Mouse (Mus musculus) midbrain, embryonic 15.5 days (tissue): ENCODE data around the gene Rpap3. TPM values are rescaled to one million over a fixed set of nuclear protein-coding genes. Genes with fewer than 3 reads are reported as not detected.

Source experiments
- ATAC-seq: fragments of 200-750 bp; cut with Nextera tagmentation; replicated peaks from 2 replicates; pipeline ENCODE4 v1.8.0; 2017; ENCODE audit warnings: moderate TSS enrichment
- H3K27ac ChIP-seq: fragments of 300-500 bp; sonication (generic); 2 replicates; pipeline ENCODE4 v1.5.1; 2015; ENCODE audit warnings: mild to moderate bottlenecking, inconsistent platforms
- H3K27me3 ChIP-seq: fragments of 300-500 bp; sonication (generic); replicated peaks from 2 replicates; pipeline ENCODE4 v1.6.1; 2015; ENCODE audit warnings: inconsistent platforms
- H3K36me3 ChIP-seq: fragments of 300-500 bp; sonication (generic); replicated peaks from 2 replicates; pipeline ENCODE4 v1.6.1; 2015; ENCODE audit warnings: inconsistent platforms
- H3K4me1 ChIP-seq: fragments of 300-500 bp; sonication (generic); 2 replicates; pipeline ENCODE4 v1.6.1; 2015; ENCODE audit warnings: inconsistent platforms
- H3K4me2 ChIP-seq: fragments of 300-500 bp; sonication (generic); 2 replicates; pipeline ENCODE4 v1.6.1; 2015; ENCODE audit warnings: inconsistent platforms, mild to moderate bottlenecking, moderate library complexity
- H3K4me3 ChIP-seq: fragments of 300-500 bp; sonication (generic); 2 replicates; pipeline ENCODE4 v1.5.1; 2015; ENCODE audit warnings: mild to moderate bottlenecking, inconsistent platforms
- H3K9ac ChIP-seq: fragments of 300-500 bp; sonication (generic); 2 replicates; pipeline ENCODE4 v1.6.1; 2015; ENCODE audit warnings: mild to moderate bottlenecking, inconsistent platforms
- H3K9me3 ChIP-seq: fragments of 300-500 bp; sonication (generic); 2 replicates; pipeline ENCODE4 v1.6.1; 2016; ENCODE audit warnings: inconsistent platforms
- WGBS: fragments of 180-500 bp; shearing (Covaris S2); methylation state at CpG from one replicate; pipeline ENCODE4 v1.1.7; 2015; ENCODE audit warnings: mixed read lengths; 5-methylcytosine and 5-hydroxymethylcytosine counted together
- polyA plus RNA-seq: library from polyadenylated mRNA; unstranded; fragments of >200 nt; fragmentation: Nextera tagmentation; extraction: Ambion mirVana; gene quantifications from 2 replicates; pipeline ENCODE4 v1.2.1, GENCODE M21; 2015

Rpap3 gene
- polyA plus RNA-seq, 1 experiment from 2014 or later = 33.7 TPM

DNA sequence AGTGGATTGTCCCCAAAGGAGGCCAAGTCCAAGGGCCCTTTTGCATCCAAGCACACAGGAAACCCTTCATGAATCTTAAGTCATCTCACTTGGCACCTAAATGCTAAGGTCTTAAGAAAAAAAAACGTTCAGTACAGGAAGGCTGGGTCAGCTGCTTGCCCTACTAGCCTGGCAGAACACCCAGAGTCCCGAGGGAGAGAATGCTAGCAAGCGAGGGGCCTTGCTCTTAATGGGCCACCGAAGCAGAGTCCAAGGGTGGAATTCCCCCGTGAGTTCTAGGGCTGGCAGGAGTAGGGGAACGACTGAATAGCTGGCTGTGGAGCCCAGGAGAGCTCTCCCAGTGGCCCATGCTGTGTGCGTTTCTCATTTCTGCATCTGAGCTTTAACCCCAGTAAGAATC lies 23.2 kb upstream of the Rpap3 start:
- H3K4me3 ChIP-seq = no peak overlapping the region
- no peak for ATAC-seq
- no peak overlapping the region for H3K27ac ChIP-seq
- H3K9me3 ChIP-seq = no peaks in the 10 kb centered on the region
- H3K36me3 ChIP-seq = no peaks in the 10 kb centered on the region
- no peak overlapping the region for H3K9ac ChIP-seq
- 58% methylated on average over 7 of the region's 7 CpGs for WGBS
- no peak overlapping the region for H3K4me2 ChIP-seq
- no peaks in the 10 kb centered on the region for H3K27me3 ChIP-seq
- no peaks in the 10 kb centered on the region for H3K4me1 ChIP-seq

DNA sequence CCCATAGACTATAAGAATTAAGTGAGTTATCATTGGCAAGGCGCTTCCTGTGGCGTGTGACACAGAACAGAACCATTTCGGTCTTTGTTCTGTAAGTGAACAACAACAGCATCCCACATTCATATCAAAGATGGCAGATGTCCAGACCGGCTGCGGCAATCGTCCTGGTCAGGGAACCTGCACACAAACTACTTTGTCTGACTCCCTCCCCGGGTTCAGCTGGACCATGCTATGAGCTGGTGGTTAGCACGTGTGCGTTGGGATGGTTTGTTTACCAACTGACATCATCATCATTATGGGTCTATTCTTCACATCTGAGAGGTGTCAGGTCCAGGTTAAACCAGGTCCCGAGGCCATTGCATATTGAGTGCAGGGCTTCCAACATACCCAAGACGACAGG lies 22.8 kb upstream of the Rpap3 start:
- WGBS = 92% methylated on average over 11 of the region's 11 CpGs
- Histone ChIP-seq H3K36me3 (no peaks in the 10 kb centered on the region), H3K4me1 (no peaks in the 10 kb centered on the region), H3K4me3 (no peak overlapping the region), H3K9me3 (no peaks in the 10 kb centered on the region), H3K9ac (no peak overlapping the region), H3K27ac (no peak overlapping the region), H3K4me2 (no peak overlapping the region), H3K27me3 (no peaks in the 10 kb centered on the region)
- ATAC-seq = no peak

GRCm38 (mm10) chr15:97727520-97727919 lies 21.9 kb upstream of the Rpap3 start:
- Histone ChIP-seq H3K36me3 (no peaks in the 10 kb centered on the region), H3K27ac (no peak overlapping the region), H3K9ac (no peak overlapping the region), H3K27me3 (no peaks in the 10 kb centered on the region), H3K4me1 (no peaks in the 10 kb centered on the region), H3K9me3 (no peaks in the 10 kb centered on the region), H3K4me2 (no peak overlapping the region), H3K4me3 (no peak overlapping the region)
- WGBS = 75% methylated on average over 5 of the region's 5 CpGs
- ATAC-seq = no peak

DNA sequence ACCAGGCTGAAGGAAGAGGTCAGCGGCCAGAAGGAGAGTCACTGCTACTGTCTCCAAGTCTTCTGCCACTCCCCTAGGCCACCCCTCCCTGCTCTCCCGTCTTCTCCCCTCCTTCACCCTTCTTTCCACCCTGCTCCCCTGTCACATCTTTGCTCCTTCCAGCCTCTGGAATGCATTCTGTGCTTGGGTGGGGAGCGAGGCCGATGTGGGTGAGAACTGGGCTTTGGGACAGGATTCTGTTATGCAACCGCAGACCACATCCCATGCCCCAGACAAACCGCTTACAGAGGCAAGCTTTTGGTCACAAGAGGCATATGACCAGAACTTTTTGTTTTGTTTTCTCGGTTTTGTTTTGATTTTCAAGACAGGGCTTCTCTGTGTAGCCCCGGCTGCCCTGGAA lies 21.4 kb upstream of the Rpap3 start:
- no peaks in the 10 kb centered on the region for H3K36me3 ChIP-seq
- H3K9ac ChIP-seq = no peak overlapping the region
- 77% methylated on average over 8 of the region's 8 CpGs for WGBS
- H3K4me3 ChIP-seq = no peak overlapping the region
- ATAC-seq = no peak
- H3K4me1 ChIP-seq = no peaks in the 10 kb centered on the region
- H3K9me3 ChIP-seq = no peaks in the 10 kb centered on the region
- H3K27ac ChIP-seq = no peak overlapping the region
- no peaks in the 10 kb centered on the region for H3K27me3 ChIP-seq
- no peak overlapping the region for H3K4me2 ChIP-seq

- H3K9ac ChIP-seq = no peak overlapping the region
- 77% methylated on average over 13 of the region's 13 CpGs for WGBS
- no peaks in the 10 kb centered on the region for H3K4me1 ChIP-seq
- H3K27me3 ChIP-seq = no peaks in the 10 kb centered on the region
- no peaks in the 10 kb centered on the region for H3K36me3 ChIP-seq
- no peak overlapping the region for H3K4me2 ChIP-seq
- ATAC-seq = no peak
- H3K9me3 ChIP-seq = no peaks in the 10 kb centered on the region
- no peak overlapping the region for H3K4me3 ChIP-seq
- H3K27ac ChIP-seq = no peak overlapping the region
Observed at GRCm38 (mm10) chr15:97726310-97726709, 20.7 kb upstream of the Rpap3 start.

DNA sequence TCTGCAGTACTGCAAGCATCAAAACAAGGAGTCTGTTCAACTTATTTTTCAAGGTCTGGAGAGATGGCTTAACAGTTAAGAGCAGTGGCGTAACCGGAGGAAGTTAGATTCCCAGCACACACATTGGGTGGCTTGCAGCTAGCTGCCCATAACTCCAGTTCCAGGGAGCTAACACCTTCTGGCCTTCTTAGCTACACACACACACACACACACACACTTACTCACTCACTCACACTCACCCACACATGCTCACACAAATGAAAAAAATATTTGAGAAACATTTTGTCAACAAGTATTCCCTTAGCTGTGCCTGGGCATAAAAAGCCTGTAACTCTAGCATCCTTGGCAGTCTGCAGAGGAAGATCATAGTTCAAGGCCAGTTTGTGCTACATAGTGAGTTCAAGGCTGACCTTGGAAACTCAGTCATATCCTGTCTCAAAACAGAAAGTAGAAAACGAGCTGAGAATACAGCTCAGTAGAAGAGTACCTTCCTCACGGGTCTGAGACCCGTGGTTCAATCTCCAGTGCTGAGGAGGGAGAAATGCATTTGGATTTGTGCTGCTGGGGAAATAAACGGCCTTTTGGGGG lies 19.7 kb upstream of the Rpap3 start:
- Histone ChIP-seq H3K4me3 (no peak overlapping the region), H3K36me3 (no peaks in the 10 kb centered on the region), H3K27me3 (no peaks in the 10 kb centered on the region), H3K27ac (no peak overlapping the region), H3K4me1 (no peaks in the 10 kb centered on the region), H3K9me3 (no peaks in the 10 kb centered on the region), H3K4me2 (no peak overlapping the region), H3K9ac (no peak overlapping the region)
- 80% methylated on average over 6 of the region's 6 CpGs for WGBS
- no peak for ATAC-seq

GRCm38 (mm10) chr15:97724346-97725197 lies 18.9 kb upstream of the Rpap3 start:
- Histone ChIP-seq H3K4me1 (no peaks in the 10 kb centered on the region), H3K27me3 (no peaks in the 10 kb centered on the region), H3K36me3 (no peaks in the 10 kb centered on the region), H3K4me3 (no peak overlapping the region), H3K27ac (no peak overlapping the region), H3K9me3 (no peaks in the 10 kb centered on the region), H3K9ac (no peak overlapping the region), H3K4me2 (no peak overlapping the region)
- WGBS = 86% methylated on average over 17 of the region's 17 CpGs
- ATAC-seq = no peak

DNA sequence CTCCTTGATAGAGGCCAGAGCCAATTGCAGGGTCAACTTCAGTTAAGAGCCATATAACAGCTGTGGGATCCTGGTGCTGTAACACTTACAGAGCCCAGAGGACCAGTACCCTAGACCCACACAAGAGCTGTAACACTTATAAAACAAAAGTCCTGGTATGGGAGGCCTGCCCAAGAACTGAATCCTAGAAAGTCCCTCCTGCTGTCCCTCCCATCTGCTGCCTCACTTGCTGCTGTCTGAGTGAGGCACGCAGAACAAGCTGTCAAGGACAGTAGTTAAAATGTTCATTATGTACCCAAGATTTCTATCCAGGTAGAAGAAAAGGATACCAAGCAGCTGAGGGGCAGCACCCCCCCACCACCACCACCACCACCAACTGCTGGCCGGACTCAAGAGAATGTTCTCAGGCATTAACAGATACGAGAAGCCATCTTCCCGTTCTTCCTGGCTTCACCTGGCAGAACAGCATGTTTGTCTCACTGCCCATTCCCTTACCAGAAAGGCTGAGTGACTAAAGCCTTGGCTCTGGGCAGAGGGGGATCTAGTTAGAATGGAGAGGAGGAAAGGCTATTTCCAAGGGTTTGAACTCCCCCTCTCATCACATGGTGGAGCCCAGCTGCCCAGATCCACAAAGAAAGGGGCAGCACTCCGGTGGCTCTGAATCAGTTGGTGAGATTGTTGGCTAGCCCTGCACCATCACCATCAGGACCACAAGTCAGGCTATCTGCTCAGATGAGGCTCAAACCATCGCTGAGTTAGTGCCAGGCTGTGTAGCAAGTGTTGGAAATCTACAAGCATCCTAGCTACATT lies 18.1 kb upstream of the Rpap3 start:
- H3K27ac ChIP-seq = no peak overlapping the region
- 89% methylated on average over 6 of the region's 6 CpGs for WGBS
- ATAC-seq = no peak

DNA sequence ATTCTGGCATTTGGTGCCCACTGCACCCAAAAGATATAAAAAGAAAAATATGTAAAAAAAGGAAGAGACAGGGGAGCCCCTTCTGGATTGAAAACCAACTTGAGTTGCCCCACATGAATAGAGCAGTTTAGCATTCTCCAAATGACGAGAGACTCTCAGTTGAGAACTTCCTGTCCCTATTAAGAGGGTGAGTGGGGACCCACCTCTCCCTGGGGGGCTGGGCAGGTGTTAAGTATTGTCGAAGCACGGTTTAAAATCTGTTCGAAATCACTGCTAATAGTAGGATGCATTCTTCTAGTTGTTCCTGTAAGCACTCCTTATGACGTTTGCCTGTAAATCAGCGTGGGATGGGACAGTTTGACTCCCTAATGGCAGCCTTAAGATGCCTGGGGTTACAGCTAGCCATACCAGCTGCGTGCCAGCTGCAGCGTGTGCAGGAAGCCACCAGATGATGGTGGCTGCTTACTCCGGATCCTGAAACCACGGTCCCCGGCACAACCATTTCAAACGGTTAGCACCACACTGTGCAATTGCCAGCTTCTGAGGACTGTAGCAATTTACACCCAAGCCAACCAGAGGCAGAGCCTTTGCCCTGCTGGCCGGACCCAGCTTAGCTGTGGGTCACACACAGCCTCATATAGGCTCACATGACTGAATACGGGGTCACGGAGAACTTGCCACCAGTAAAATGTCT lies 15.5 kb upstream of the Rpap3 start:
- Histone ChIP-seq H3K36me3 (no peaks in the 10 kb centered on the region), H3K4me1 (peaks cover 3% of the 10 kb centered on the region; the same call in 1 of the 2 replicates), H3K4me2 (no peak overlapping the region), H3K27me3 (no peaks in the 10 kb centered on the region), H3K9ac (no peak overlapping the region), H3K4me3 (no peak overlapping the region), H3K27ac (no peak overlapping the region), H3K9me3 (no peaks in the 10 kb centered on the region)
- ATAC-seq = no peak
- 83% methylated on average over 15 of the region's 15 CpGs for WGBS

More for the DNA sequence above, 18.1 kb upstream of the Rpap3 start:
- no peaks in the 10 kb centered on the region for H3K9me3 ChIP-seq
- H3K4me3 ChIP-seq = no peak overlapping the region
- no peak overlapping the region for H3K9ac ChIP-seq
- H3K4me1 ChIP-seq = no peaks in the 10 kb centered on the region
- H3K4me2 ChIP-seq = no peak overlapping the region
- H3K36me3 ChIP-seq = no peaks in the 10 kb centered on the region
- no peaks in the 10 kb centered on the region for H3K27me3 ChIP-seq

DNA sequence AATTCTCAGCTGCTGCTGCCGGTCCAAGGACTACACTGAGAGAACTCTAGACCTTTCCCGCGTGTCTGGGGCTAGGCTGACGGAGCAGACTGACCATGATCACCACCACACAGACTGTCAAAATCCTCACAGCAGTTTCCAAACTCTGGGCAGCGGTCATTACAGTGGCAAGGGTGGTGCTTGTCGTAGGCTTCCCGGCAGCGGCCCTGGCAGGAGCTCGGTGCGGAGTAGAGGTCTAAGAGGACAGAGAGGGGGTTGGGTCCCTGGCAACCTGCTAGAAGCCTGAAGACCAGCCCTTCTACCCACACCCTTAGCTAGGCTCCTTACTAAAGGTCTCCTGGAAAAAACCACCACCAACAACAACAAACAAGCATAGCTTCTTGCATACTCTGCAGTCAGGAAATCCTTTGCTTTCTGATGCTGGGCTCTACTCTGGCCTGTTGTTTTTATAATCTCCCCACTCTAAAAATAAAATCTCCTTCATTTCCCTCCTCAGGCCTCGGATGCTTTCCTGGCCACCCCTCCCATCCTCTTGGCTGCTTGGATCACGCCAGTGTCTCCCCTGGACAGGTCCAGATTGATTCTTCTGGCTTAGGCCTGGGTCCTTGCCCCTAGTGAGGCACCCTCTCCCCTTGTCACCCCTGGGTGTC lies 14.5 kb upstream of the Rpap3 start:
- 78% methylated on average over 12 of the region's 12 CpGs for WGBS
- Histone ChIP-seq H3K9me3 (no peaks in the 10 kb centered on the region), H3K4me1 (peaks cover 3% of the 10 kb centered on the region; the same call in 1 of the 2 replicates), H3K4me3 (no peak overlapping the region), H3K9ac (no peak overlapping the region), H3K36me3 (no peaks in the 10 kb centered on the region), H3K27me3 (no peaks in the 10 kb centered on the region), H3K4me2 (no peak overlapping the region), H3K27ac (no peak overlapping the region)
- no peak for ATAC-seq

GRCm38 (mm10) chr15:97719494-97719893 lies 13.9 kb upstream of the Rpap3 start:
- WGBS = 87% methylated on average over 12 of the region's 12 CpGs
- no peak for ATAC-seq

More at GRCm38 (mm10) chr15:97719494-97719893, 13.9 kb upstream of the Rpap3 start:
- Histone ChIP-seq H3K36me3 (no peaks in the 10 kb centered on the region), H3K4me1 (peaks cover 3% of the 10 kb centered on the region; the same call in 1 of the 2 replicates), H3K27me3 (no peaks in the 10 kb centered on the region), H3K4me3 (no peak overlapping the region), H3K4me2 (no peak overlapping the region), H3K9ac (no peak overlapping the region), H3K9me3 (no peaks in the 10 kb centered on the region), H3K27ac (no peak overlapping the region)
